Mouse (Mus musculus) macrophage (primary cell): ENCODE data around the gene Agpat3. TPM values are rescaled to one million over a fixed set of nuclear protein-coding genes. Genes with fewer than 3 reads are reported as not detected.

Source experiments
- H3K27ac ChIP-seq: fragments of 350-480 bp; formaldehyde crosslinking; 2 replicates; pipeline ENCODE4 v1.9.0; 2021
- H3K36me3 ChIP-seq: fragments of 350-480 bp; formaldehyde crosslinking; 2 replicates; pipeline ENCODE4 v1.9.0; 2021; ENCODE audit errors: inconsistent target
- H3K4me3 ChIP-seq: fragments of 350-480 bp; formaldehyde crosslinking; 2 replicates; pipeline ENCODE4 v1.9.0; 2021; ENCODE audit errors: inconsistent target
- H3K79me2 ChIP-seq: fragments of 350-480 bp; formaldehyde crosslinking; 2 replicates; pipeline ENCODE4 v1.9.0; 2021; ENCODE audit errors: inconsistent target
- WGBS: methylation state at CpG from one replicate; pipeline ENCODE4 v1.1.7; 2026; ENCODE audit warnings: inconsistent platforms; ENCODE audit not compliant: missing documents; 5-methylcytosine and 5-hydroxymethylcytosine counted together
- polyA plus RNA-seq: library from polyadenylated mRNA; stranded (reverse); fragments of 250-400 nt; gene quantifications from 3 replicates; pipeline ENCODE4 v1.2.4, GENCODE M21; 2018; ENCODE audit warnings: inconsistent platforms

Gene Agpat3
- polyA plus RNA-seq, 1 experiment from 2014 or later = 49.8 TPM

GRCm38 (mm10) chr10:78322806-78323205 is 29.5 kb downstream of the Agpat3 start:
- WGBS = no CpG with 5 or more reads among the region's 1 CpGs
- H3K79me2 ChIP-seq = no peaks in the 10 kb centered on the region

DNA sequence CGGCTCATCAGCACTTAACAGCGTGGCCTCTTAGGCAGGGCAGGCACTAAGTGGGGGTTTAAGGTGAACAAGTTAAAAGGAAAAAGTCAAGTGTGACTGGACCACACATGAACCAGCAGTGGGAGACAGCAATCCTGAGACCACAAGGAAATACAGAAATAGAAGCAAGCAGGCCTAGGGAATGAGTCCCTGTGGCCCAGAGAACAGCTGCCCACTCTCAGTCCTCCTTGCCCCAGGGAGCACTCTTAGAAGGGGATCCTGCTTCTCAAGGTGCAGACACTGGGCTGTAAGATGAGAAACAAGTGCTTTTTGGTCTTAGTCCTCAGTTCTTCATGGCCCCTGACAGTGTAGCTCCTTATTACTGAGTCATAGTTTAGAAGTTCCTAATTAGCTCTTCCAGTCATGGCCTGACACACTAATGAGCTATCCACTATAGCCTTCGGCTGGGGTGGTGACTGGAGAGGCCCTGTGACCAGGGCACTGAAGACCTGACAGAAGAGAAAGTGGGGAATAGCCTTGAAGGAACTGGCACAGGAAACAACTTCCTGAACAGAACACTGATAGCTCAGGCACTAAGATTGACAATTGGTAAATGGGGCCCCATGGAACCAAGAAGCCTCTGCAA is 31.0 kb downstream of the Agpat3 start:
- H3K27ac ChIP-seq = no peak overlapping the region
- H3K4me3 ChIP-seq = no peak overlapping the region
- no peaks in the 10 kb centered on the region for H3K36me3 ChIP-seq
- WGBS = 89% methylated on average over 3 of the region's 3 CpGs
- no peaks in the 10 kb centered on the region for H3K79me2 ChIP-seq

More at GRCm38 (mm10) chr10:78322806-78323205, 29.5 kb downstream of the Agpat3 start:
- Histone ChIP-seq H3K36me3 (no peaks in the 10 kb centered on the region), H3K4me3 (no peak overlapping the region), H3K27ac (no peak overlapping the region)

DNA sequence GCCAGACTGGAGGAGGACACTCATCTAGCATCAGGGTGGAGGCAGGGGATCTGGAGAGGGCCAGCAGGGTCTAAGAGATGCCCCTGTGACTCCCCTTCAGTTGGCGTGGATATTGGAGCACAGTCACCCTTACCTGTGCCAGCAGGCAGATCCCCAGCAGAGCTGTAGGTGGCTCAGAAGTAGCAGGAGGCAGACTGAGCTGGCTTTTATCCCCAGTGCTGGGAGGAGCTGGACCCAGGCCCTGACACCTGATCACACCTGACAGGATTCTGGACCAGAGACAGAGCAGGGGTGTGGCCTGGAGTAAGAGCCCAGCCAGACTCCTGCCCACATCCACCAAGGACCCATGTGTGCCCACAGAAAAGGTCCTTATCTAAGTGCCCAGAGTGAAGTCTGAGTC is 31.8 kb downstream of the Agpat3 start:
- WGBS = 91% methylated on average over 1 of the region's 1 CpGs
- no peaks in the 10 kb centered on the region for H3K36me3 ChIP-seq
- H3K4me3 ChIP-seq = no peak overlapping the region
- H3K79me2 ChIP-seq = no peaks in the 10 kb centered on the region
- no peak overlapping the region for H3K27ac ChIP-seq

DNA sequence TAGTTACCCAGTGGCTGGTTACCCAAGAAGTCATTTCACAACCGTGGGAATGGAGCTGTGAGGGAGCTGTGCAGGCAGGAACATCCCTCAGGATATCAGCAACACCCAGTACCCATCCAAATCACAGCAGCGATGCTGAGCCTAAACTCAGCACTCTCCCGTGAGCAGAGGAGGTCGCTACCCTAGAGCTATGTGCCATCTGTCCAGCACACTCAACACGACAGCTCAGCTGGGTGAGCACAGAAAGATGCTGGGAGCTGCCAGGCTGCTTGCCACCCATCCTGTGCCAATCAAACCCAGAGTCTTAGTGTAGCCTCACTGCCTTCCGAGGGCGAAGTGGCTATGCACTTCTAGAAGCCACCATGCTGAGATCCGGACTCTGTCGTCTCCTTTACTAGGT is 32.3 kb downstream of the Agpat3 start:
- Histone ChIP-seq H3K79me2 (no peaks in the 10 kb centered on the region), H3K27ac (no peak overlapping the region), H3K36me3 (no peaks in the 10 kb centered on the region), H3K4me3 (no peak overlapping the region)
- 91% methylated on average over 9 of the region's 9 CpGs for WGBS

DNA sequence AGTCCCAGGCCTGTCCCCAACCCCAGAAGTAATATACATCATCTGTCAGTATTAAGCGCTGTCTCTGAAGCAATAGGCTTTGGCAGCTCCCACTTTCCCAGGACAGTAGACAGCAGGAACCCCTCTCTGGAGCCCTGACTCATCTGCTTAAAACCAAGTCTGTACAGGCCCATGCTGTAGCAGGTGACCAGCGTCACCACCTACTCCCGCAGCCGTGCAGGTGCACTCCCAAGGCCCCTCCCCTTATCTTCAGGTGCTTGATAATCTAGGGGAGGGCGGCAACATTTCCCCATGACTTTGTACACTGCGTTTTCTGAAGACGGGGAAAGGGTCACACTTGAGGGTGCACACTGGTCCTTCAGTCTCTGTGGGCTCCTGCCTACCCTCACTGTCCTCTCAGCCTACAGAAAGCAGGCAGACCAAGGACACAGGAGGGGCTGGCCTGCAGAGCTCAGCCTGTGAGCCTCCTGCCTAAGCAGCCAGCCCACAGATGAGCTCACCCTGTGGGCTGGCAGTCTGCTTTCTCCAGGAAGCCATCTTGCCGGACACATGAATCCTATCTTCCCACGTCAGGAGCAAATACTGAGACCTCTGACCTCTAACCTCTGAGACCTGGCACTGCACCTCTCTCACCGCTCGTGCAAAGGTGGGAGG is 34.9 kb downstream of the Agpat3 start:
- Histone ChIP-seq H3K36me3 (no peaks in the 10 kb centered on the region), H3K4me3 (no peak overlapping the region), H3K79me2 (no peaks in the 10 kb centered on the region), H3K27ac (no peak overlapping the region)
- 97% methylated on average over 11 of the region's 11 CpGs for WGBS

DNA sequence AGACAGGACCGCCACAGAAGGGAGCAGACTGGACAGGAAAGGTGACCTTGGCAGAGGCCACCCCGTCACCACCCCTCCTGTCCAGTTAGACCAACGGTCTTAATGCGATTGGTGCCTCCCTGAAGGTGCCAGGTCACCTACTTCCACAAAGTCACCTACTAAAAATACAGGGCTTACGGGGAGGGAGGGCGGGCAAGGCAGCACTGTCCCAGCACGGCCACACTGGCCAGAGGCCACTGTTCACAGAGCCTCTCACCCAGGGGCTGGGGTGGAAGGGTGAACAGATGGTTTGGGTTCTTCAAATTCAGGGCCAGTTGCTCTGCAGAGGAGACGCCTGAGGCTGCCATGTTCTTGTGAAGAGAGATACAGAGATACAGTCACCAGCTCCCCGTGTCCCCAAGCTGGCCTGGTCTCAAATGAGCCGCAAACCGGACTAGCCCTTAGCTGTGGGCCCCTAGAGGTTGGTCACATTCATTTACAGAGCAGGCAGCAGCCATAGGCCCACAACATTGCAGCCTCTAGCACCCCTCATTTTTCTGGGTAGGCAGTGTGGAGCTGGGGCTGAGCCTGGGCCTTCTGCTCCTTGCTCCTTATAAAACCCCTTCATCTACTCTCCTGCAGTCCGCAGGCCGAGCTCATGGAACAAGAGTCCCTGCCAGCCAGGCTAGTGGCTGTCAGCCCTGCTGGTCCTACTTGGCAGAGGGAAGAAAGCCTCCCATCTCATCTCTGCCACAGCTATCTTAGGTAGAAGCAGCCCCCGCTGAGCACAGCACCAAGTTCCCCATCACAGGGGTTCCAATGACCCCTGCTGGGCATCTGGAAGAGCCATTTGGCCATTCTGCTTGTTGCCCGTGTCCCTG is 35.8 kb downstream of the Agpat3 start:
- no peaks in the 10 kb centered on the region for H3K36me3 ChIP-seq
- no peak overlapping the region for H3K4me3 ChIP-seq
- H3K27ac ChIP-seq = no peak overlapping the region
- 93% methylated on average over 15 of the region's 15 CpGs for WGBS
- H3K79me2 ChIP-seq = no peaks in the 10 kb centered on the region

GRCm38 (mm10) chr10:78315145-78315544 is 37.1 kb downstream of the Agpat3 start:
- Histone ChIP-seq H3K27ac (no peak overlapping the region), H3K36me3 (no peaks in the 10 kb centered on the region), H3K4me3 (no peak overlapping the region), H3K79me2 (no peaks in the 10 kb centered on the region)
- WGBS = 42% methylated on average over 1 of the region's 1 CpGs

DNA sequence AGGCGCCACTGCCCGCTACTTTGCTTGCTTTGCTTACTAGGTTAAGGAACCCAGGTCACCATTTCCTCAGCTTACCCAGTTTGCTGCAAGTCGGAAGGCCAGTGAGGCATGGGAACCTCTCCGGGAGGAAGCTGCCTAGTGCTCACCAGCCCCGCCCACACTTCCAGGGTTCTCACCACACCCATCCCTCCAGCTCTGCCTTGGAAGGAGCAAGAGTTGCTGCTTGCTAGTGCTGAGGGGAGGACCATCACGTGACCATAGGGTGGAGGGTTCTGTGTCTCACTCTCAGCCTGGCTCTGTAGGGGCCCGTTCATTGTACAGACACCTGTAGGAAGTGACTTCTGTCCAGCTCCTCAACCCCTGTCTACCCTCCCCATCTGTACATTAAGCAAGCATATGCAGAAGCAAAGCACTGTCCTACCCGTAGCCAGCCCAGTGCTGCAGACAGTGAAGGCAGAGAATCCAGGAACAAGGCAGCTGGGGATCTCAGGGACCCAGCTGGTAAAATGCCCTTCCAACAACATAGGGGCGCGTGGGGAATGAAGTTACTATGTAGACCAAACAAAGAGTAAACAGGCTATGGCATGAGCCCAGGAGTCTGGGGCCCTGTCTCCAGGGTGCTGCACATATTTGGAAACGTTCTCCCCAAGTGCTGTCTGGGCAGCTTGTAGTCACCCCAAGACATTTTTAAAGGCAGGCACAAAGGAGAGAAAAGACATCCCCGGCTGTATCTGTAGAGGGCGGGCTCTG is 40.2 kb downstream of the Agpat3 start:
- WGBS = 94% methylated on average over 13 of the region's 13 CpGs
- Histone ChIP-seq H3K79me2 (no peaks in the 10 kb centered on the region), H3K4me3 (no peak overlapping the region), H3K27ac (no peak overlapping the region), H3K36me3 (no peaks in the 10 kb centered on the region)

DNA sequence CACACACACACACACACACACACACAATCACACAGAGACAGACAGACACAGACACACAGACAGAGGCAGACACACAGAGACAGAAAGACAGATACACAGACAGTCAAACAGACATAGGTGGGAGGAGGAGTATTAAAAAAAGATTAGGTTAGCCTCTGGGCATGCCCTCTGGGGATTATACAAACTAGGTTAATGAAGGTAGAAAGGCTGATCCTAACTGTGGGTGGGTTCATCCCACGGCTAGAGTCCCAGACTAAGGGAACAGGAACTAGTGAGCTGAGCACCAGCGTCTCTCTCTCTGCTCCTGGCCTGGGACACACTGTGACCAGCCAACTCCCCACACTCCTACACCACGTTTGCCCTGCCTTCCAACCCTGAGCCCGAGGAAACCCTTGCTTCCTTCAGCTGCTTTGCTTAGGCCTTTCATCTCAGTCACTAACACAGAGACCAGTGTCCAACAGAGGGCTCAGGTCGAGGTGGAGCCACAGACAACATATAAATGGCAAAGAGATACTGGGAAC is 41.5 kb downstream of the Agpat3 start:
- H3K36me3 ChIP-seq = no peaks in the 10 kb centered on the region
- H3K79me2 ChIP-seq = no peaks in the 10 kb centered on the region
- no peak overlapping the region for H3K4me3 ChIP-seq
- 52% methylated on average over 5 of the region's 5 CpGs for WGBS
- no peak overlapping the region for H3K27ac ChIP-seq

DNA sequence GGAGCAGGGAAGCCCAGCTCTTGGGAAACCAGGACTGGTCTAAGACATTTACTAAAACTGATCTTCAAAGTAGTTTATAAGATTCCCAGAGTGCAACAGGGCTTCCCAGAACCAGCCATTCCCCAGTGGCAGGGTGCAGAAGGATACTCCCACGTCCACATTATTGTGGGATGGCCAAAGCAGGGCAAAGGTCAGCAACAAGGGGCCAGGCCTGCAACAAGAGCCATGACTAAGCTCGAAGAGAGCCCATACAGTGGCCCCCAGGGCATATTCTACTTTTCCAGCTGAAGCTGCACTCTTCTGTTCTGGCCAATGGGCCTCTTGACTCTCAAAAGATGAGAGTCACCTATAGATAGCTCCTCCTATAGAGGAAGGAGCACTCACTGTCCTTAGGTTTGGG is 43.7 kb downstream of the Agpat3 start:
- no peaks in the 10 kb centered on the region for H3K36me3 ChIP-seq
- H3K79me2 ChIP-seq = no peaks in the 10 kb centered on the region
- no peak overlapping the region for H3K27ac ChIP-seq
- WGBS = 82% methylated on average over 2 of the region's 2 CpGs
- H3K4me3 ChIP-seq = no peak overlapping the region

GRCm38 (mm10) chr10:78307391-78307790 is 44.9 kb downstream of the Agpat3 start:
- Histone ChIP-seq H3K36me3 (no peaks in the 10 kb centered on the region), H3K79me2 (no peaks in the 10 kb centered on the region), H3K4me3 (no peak overlapping the region), H3K27ac (no peak overlapping the region)
- WGBS = 97% methylated on average over 3 of the region's 3 CpGs

- WGBS = 81% methylated on average over 4 of the region's 4 CpGs
- Histone ChIP-seq H3K79me2 (no peaks in the 10 kb centered on the region), H3K27ac (no peak overlapping the region), H3K4me3 (no peak overlapping the region), H3K36me3 (no peaks in the 10 kb centered on the region)
Observed at GRCm38 (mm10) chr10:78306027-78306426, 46.3 kb downstream of the Agpat3 start.

- no peaks in the 10 kb centered on the region for H3K36me3 ChIP-seq
- H3K4me3 ChIP-seq = no peak overlapping the region
- 71% methylated on average over 3 of the region's 3 CpGs for WGBS
- H3K27ac ChIP-seq = no peak overlapping the region
- H3K79me2 ChIP-seq = no peaks in the 10 kb centered on the region
Observed at GRCm38 (mm10) chr10:78304996-78305395, 47.3 kb downstream of the Agpat3 start.

- Histone ChIP-seq H3K36me3 (no peaks in the 10 kb centered on the region), H3K27ac (no peak overlapping the region)
Observed at GRCm38 (mm10) chr10:78303675-78304074, 48.6 kb downstream of the Agpat3 start.

More at GRCm38 (mm10) chr10:78303675-78304074, 48.6 kb downstream of the Agpat3 start:
- no peaks in the 10 kb centered on the region for H3K79me2 ChIP-seq
- WGBS = 6% methylated on average over 7 of the region's 7 CpGs
- H3K4me3 ChIP-seq = peak overlapping the region; percentile 13; the same call in 1 of the 2 replicates
